Mouse (Mus musculus): ENCODE measurements around the gene Cnpy3.
"Not testable (repeated sequence)": the region's sequence is repeated elsewhere in the genome, so short reads cannot be mapped to it uniquely, and the experiment has no call there.

Cnpy3 gene

GRCm38 (mm10) chr17:46751794-46752556 lies at the start of gene Cnpy3:
TSS of gene Cnpy3 (minus strand) at chr17:46752214.
- DNase-seq (ENCODE audit: extremely low read depth, low read depth, low spot score) = no peak

GRCm38 (mm10) chr17:46801761-46802160 lies 49.7 kb upstream of the Cnpy3 start:
- DNase-seq (ENCODE audit: extremely low read depth, low read depth, low spot score) = no peak

GRCm38 (mm10) chr17:46799680-46800079 lies 47.7 kb upstream of the Cnpy3 start:
- DNase-seq (ENCODE audit: extremely low read depth, low read depth, low spot score) = no peak

- no peak for DNase-seq (ENCODE audit: extremely low read depth, low read depth, low spot score)
Measured at GRCm38 (mm10) chr17:46797386-46797785, 45.4 kb upstream of the Cnpy3 start.

- DNase-seq (ENCODE audit: extremely low read depth, low read depth, low spot score) = no peak
Measured at GRCm38 (mm10) chr17:46796743-46797142, 44.7 kb upstream of the Cnpy3 start.

- DNase-seq (ENCODE audit: extremely low read depth, low read depth, low spot score) = no peak
Measured at GRCm38 (mm10) chr17:46792963-46793362, 40.9 kb upstream of the Cnpy3 start.

- not testable (repeated sequence) for DNase-seq (ENCODE audit: extremely low read depth, low read depth, low spot score)
Measured at GRCm38 (mm10) chr17:46787974-46788373, 36.0 kb upstream of the Cnpy3 start.

GRCm38 (mm10) chr17:46786952-46787351 lies 34.9 kb upstream of the Cnpy3 start:
- no peak for DNase-seq (ENCODE audit: extremely low read depth, low read depth, low spot score)

- no peak for DNase-seq (ENCODE audit: extremely low read depth, low read depth, low spot score)
Measured at GRCm38 (mm10) chr17:46783222-46783565, 31.2 kb upstream of the Cnpy3 start.

- DNase-seq (ENCODE audit: extremely low read depth, low read depth, low spot score) = no peak
Measured at GRCm38 (mm10) chr17:46782341-46783221, 30.6 kb upstream of the Cnpy3 start, which contains the start of gene Rpl7l1. TSS of gene Rpl7l1 (minus strand) at chr17:46782672.

GRCm38 (mm10) chr17:46781876-46782275 lies 29.9 kb upstream of the Cnpy3 start:
- DNase-seq (ENCODE audit: extremely low read depth, low read depth, low spot score) = no peak

GRCm38 (mm10) chr17:46776087-46776486 lies 24.1 kb upstream of the Cnpy3 start:
- DNase-seq (ENCODE audit: extremely low read depth, low read depth, low spot score) = no peak

GRCm38 (mm10) chr17:46775070-46775469 lies 23.1 kb upstream of the Cnpy3 start:
- DNase-seq (ENCODE audit: extremely low read depth, low read depth, low spot score) = no peak

GRCm38 (mm10) chr17:46774131-46774472 lies 22.1 kb upstream of the Cnpy3 start:
- DNase-seq (ENCODE audit: extremely low read depth, low read depth, low spot score) = no peak

- no peak for DNase-seq (ENCODE audit: extremely low read depth, low read depth, low spot score)
Measured at GRCm38 (mm10) chr17:46773278-46774130, 21.5 kb upstream of the Cnpy3 start.

- no peak for DNase-seq (ENCODE audit: extremely low read depth, low read depth, low spot score)
Measured at GRCm38 (mm10) chr17:46772404-46773277, 20.6 kb upstream of the Cnpy3 start, which contains the start of gene 2310039H08Rik. TSS of gene 2310039H08Rik (plus strand) at chr17:46772635.

GRCm38 (mm10) chr17:46772038-46772403 lies 20.0 kb upstream of the Cnpy3 start:
- DNase-seq (ENCODE audit: extremely low read depth, low read depth, low spot score) = no peak

GRCm38 (mm10) chr17:46771616-46772015 lies 19.6 kb upstream of the Cnpy3 start:
- DNase-seq (ENCODE audit: extremely low read depth, low read depth, low spot score) = no peak

GRCm38 (mm10) chr17:46771025-46771424 lies 19.0 kb upstream of the Cnpy3 start:
- no peak for DNase-seq (ENCODE audit: extremely low read depth, low read depth, low spot score)

GRCm38 (mm10) chr17:46770546-46770945 lies 18.5 kb upstream of the Cnpy3 start:
- no peak for DNase-seq (ENCODE audit: extremely low read depth, low read depth, low spot score)

Measured in fat pad, adult 2 months (tissue).